Comparison of ENCODE assay signal across 8 mouse cellular contexts in the genomic region with DNA sequence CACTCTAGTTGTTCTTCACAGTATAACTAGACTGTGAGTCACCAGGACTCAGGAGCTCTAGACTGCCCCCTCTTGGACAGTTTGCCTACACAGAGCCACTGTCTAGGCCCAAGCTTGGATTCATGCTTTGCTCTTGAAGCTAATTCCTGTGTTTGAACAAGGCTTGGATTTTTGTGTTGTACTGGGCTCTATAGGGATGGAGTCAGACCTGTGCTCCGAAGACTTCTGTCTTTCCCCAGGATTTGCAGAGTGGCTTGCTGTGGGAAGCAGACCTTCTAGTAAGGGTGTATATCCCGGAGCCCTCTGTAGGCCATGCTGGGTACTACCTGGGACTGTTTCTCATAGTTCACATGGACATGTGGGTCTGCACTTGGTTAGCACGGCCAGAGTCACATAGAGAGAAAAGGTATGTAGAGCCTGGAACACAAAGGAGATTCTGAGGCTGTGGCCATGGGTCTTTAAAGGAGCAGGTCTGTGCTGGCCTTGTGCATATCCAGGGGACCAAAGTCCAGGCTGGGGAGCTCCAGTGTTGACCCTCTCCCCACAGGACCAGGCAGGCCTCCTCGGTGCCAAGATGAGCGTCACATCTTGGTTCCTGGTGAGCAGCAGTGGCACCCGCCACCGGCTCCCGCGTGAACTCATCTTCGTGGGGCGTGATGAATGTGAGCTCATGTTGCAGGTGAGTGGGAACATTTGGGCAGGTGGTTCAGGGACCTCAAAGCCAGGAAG. TPM values are rescaled to one million over a fixed set of nuclear protein-coding genes. Genes with fewer than 3 reads are reported as not detected.
DNase-seq lines count a peak whose midpoint lies in the region; ATAC-seq lines count a peak whose summit lies in the region.

No protein-coding gene starts in this region.

- no peak for ATAC-seq in monocyte, adult 5-6 weeks (replicated peaks; ENCODE audit: insufficient number of reproducible peaks, low FRiP score, low TSS enrichment, poor library complexity, severe bottlenecking)

- DNase-seq in CD8-positive naive resting alpha-beta T cell, adult 2 months (ENCODE audit: low read depth in 2 of 2, low spot score in 2 of 2) = peak; percentile 51 to 68
- DNase-seq in T-cell, adult 2 months (ENCODE audit: low spot score) = peak; percentile 58
- DNase-seq in cerebellum, postnatal 14 days = peak; percentile 90 to 94
- DNase-seq in gastrocnemius, postnatal 10 days = peak; percentile 68
- peak; percentile 90 to 92 for DNase-seq in kidney, postnatal 4 days
- DNase-seq in lung, postnatal 14 days = peak; percentile 78
- DNase-seq in right cerebral cortex, adult 18-20 months = peak; percentile 70

RNA-seq across cellular contexts. Expression of gene Cep170b, which starts 4.0 kb away (rescaled TPM):
- 10 to 100 TPM; 11.2 to 12.6 TPM for total RNA-seq in gastrocnemius, postnatal 10 days (2021)
- total RNA-seq in monocyte, adult 5-6 weeks (2017) = 0.29 to 0.43 TPM in 2 of 3 replicates, not detected in the other

RNA-seq across cellular contexts. Expression of gene Pld4, which starts 36.2 kb away (rescaled TPM):
- total RNA-seq in gastrocnemius, postnatal 10 days (2021) = 1 to 10 TPM; 7.3 to 9.1 TPM
- total RNA-seq in monocyte, adult 5-6 weeks (2017) = 311 to 369 TPM (median 334 TPM) in 3 replicates

RNA-seq across cellular contexts. Expression of gene Zbtb42, which starts 45.6 kb away (rescaled TPM):
- 1 to 10 TPM; 1.8 to 2.1 TPM for total RNA-seq in gastrocnemius, postnatal 10 days (2021)
- total RNA-seq in monocyte, adult 5-6 weeks (2017) = 4.3 to 8.3 TPM (median 5.6 TPM) in 3 replicates

RNA-seq across cellular contexts. Expression of gene Akt1, which starts 49.6 kb away (rescaled TPM):
- total RNA-seq in gastrocnemius, postnatal 10 days (2021) = 100 to 1,000 TPM; 133 to 142 TPM
- 151 to 190 TPM (median 176 TPM) in 3 replicates for total RNA-seq in monocyte, adult 5-6 weeks (2017)

Comparison
In these comparisons a context has a peak if more than half of its experiments do, and no peak if none do; other contexts are left out.
1. RNA of gene Pld4, which starts 36.2 kb away (total RNA-seq): 311 to 369 TPM in monocyte, adult 5-6 weeks; 7.3 to 9.1 TPM in gastrocnemius, postnatal 10 days; every median in the first group is over 10 times any median in the second.
2. Peak in every context shown above with its lines, with median percentiles within 50 percentile points of each other: DNase-seq.